Mouse (Mus musculus) mouse trophoblast stem cell (cell line): Measurements from ENCODE around the gene Cdh13.

Experiments used
- in situ Hi-C, 2 experiments: fragments of 300-500 bp; cut with MseI, MboI; formaldehyde crosslinking; loops; 2 replicates in 1 of 2; 3 replicates in 1 of 2; pipeline ENCODE4 v1.15.1; 2025

The Cdh13 gene

DNA sequence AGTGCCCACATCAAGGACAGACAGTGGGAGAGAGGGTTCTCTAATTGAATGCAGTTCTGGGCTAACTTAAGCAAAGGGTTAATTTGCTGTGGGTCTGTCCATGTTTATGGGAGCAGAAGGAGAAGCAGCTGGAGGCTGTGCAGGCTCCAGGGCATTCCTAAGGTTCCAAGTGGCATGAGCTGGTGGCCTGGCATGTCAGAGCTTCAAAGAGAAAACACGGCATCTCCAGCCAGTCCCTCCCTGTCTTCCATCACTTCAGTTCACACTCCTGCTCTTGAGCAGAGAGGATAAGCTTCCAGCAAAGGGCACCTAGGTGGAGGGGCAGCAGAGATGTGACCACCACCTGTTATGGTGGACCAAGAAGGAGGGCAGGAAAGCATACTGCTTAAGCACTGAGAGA, 962.1 kb downstream of the Cdh13 start:
- in situ Hi-C loops, result no loop called here

DNA sequence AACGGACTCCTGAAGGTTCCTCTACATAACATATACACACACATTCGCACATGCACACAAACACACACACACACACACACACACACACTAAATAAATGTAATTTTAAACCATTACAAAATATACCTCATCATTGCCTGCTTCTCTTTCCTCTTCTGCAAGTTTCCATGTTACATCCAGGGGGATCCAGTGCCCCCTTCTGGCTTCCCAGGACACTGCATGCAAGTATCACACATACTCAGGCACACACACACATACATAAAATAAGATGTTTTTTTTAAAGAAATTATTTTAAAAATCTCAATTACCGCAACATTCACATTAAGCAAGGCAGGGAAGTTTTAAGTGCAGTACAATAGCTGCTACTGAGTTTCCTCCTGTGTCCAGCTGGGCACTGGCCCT, 970.8 kb downstream of the Cdh13 start:
- in situ Hi-C loops, result no loop called here

DNA sequence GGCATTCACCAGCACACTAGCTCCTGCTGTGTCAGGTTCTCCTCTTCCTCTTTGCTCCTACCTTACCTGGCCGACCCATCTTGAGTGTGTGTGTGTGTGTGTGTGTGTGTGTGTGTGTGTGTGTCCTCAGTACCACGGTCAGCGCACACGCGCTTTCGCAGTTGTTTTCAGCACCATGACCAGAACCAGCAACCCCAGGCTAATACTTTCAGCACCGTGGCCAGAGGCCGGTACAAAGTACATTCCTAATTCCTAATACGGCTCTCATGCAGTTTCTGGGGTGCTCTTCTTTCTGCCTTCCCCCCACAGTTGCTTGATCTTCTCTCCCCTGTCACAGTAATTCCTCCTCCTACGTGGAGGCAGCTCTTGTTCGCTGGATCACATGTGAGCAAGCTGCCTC, 975.1 kb downstream of the Cdh13 start:
- in situ Hi-C loops, result no loop called here

DNA sequence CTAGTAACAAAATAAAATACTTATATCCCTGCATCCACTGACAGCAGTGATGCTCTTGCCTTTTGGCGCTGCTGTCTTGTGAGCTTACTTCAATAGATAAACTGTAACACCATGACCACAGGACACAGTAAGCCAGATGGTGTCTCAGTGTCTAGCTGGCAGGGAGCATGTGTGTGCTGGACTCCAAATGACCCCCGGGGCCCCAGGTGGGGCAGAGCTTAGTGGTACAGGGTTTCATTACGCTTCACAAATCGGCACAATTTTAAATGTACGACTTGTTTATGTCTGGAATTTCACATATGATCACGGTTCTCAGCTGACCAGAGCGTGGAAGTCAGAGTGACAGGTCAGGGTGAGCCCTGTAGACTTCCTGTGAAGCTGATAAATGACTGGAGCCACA, 980.2 kb downstream of the Cdh13 start:
- in situ Hi-C loops, result no loop called here

DNA sequence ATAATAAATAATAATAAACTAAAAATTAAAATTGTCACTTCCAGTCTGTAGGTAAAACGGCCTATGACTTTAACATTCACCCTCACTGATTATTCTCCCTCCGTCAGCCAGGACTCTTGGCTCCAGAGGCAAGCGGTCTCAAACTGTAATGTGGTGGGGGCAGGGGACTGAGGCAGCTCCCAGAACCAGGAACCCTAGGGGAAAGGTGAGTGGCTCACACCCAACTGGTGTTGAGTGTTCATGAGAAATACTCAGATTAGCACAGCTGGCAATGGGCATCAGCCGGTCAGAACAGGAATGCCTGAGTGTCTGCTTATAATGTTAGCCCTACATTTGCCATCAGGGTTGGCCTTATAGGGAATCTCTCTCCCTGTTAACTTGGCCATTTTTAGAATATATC, 982.8 kb downstream of the Cdh13 start:
- in situ Hi-C loops, result no loop called here

DNA sequence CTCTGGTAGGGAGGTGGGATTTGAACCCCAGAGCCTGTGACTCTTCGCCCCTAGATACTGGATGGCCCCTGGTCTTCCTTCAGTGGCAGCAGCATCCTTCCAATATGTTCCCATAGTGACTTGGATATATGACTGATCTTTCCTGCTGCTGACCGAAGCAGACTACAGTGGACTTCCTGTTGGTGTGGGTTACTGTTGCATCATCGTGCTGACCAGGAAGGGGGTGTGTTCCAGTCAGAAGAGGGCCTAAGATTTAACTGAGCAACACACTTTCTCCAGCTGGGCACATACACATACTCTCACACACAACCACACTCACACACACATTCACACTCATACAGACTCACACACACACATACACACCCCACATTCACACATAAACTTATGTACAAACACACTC, 986.0 kb downstream of the Cdh13 start:
- in situ Hi-C loops, result no loop called here

DNA sequence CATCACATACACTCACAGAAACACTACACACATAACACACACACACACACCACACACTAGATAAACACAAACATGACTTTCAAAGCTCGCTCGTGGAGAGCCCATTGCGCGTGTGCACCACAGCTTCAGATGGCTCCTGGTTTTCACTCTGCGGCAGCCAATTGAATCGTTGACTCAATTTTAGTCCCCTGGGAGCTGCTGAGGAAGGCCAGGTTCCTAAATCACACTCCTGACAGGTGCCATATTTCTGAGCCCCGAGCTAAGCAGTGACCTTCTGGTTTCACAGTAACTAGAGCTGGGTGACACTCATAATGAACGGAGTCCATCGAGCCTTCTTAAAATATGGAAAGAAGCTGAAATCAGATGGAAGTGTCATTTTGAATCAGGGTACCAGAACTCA, 986.8 kb downstream of the Cdh13 start:
- in situ Hi-C loops, result no loop called here

DNA sequence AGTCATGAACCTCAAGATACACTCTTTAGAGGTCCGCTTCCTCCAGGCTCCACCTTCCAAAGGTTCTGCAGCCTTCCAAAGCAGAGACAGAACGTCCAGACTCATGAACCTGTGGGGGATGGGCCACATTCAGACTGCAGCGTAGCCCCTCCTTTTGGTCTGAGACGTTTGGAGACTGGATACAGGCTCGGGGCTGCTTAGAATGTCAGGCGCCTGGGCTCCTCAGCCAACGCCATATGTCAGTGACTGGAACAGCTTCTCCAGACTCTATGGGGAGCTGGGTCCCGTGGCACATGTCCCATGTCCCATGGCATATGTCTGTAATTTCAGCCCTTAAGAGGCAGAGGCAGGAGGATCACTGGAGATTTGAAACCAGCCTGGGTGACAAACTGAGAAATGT, 989.4 kb downstream of the Cdh13 start:
- in situ Hi-C loops, result no loop called here

DNA sequence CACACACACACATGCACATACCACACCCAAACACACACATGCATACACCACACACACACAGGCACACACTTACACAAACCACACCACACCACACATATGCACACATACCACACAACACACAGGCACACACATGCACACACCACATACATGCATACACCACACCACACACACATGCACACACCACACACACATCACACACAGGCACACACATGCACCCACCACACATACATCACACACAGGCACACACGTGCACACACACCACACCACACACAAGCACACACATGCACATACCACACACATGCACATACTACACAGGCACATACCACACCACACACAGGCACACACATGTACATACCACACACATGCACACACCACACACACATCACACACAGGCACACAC, 991.9 kb downstream of the Cdh13 start:
- in situ Hi-C loops, result no loop called here

DNA sequence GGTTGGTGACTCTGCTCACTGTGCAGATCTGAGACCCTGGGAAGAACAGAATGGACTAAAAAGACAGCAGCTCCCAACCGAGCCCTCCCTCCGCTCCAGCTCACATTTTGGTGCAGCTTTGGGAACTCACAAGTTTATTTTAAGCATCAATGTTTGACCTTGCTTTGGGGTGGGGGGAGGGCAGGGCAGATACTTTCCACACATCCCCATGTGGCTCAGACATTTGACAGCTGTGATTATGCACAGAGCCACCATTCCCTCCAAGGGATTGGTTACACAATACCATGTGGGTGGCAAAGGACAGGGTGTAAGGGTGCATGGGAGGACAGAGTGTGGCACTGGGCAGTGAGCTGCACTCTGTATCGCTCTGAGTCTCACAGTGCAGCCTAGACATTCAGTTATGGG, 993.5 kb downstream of the Cdh13 start:
- in situ Hi-C loops, result no loop called here

DNA sequence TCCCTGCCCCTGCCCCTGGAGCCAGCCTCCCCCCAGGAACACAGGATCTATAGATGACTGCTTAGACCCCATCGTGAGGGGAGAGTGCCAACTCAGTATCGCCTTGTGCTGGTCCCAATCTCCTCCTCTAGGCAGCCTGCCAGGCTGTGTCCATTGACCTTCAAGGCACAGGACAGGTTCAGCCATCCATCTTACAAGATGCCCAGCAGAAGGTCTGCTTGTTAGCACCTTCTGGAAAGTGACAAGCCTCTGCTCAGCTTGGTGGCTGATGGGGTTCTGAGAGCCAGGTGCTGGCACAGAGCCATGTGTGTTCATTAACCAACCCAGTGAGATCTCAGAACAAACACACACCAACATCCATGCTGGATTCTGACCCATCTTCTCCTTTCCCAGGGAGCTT, 998.2 kb downstream of the Cdh13 start:
- in situ Hi-C loops, result no loop called here

DNA sequence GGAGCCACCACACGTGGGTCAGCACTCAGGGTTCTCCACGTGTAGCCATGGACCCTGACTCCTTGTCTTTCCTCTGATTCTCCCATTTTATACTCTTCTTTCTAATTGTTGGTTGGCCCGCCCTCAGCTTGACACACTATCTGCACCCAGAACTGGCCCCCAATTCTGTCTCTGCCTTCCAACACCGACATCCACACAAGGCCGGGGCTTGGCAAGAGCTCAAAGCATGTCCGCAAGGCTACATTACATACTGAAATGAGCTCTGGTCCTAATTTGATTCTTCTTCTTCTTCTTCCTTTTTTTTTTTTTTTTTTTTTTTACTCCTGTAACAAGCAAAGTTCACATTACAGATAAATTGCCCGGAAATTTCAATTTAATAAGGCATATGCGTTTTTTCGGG, 1001.0 kb downstream of the Cdh13 start:
- in situ Hi-C loops, result no loop called here

DNA sequence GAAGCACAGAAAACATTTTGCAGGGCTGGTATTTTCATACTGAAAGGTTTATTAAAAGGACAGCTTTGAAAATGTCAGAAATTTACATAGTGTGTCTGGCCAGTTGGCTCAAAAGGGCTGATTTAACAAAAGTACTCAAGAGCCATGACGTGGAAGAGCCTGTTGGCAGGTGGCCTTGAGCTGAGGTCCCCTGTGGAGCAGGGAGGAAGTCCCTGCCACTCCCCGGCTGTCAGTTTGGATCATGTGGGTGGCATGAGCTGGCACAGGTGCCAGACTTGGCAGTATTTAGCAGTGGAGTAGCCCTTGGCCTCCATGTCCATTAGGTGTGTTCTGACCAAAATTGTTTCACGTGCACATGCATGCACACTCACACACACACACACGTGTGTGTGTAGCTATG, 1001.4 kb downstream of the Cdh13 start:
- in situ Hi-C loops, result no loop called here

DNA sequence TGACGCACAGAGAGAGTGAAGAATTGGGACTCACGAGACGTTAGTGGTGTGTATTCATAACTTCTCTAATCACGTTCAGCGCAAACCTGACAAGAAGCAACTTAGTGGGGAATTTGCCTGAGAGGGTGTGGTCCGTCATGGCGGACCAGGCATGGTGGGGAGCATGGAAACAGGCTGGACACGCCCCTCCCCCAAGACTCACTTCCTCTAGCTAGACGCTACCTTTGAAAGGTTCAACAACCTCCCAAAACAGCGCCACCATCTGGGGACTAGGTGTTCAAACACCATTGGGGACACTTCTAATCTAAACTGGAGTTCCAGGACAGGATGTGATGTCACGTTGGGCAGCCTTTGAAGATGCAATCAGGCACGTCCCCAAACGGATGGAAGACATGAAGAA, 1011.9 kb downstream of the Cdh13 start:
- in situ Hi-C loops, result loop anchor here (5.0 kb wide), 1 partner anchor 73 kb away; no protein-coding TSS in a partner anchor

DNA sequence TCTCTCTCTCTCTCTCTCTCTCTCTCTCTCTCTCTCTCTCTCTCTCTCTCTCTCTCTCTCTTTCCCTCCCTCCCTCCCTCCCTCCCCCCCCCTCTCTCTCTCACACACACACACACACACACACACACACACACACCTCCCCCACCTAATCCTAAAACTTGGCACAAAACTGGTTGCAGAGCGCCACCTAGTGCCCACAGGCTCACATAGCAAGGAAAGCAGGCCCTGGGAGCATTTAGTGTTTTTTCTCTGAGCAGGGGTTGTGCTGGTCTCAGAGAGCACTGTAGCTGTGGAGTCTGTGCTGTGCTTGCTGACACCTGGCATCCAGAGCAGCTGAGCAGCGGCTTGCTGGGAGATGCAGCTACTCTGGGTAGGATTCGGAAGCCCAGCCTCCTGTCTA, 1014.2 kb downstream of the Cdh13 start:
- in situ Hi-C loops, result loop anchor here (5.0 kb wide), 1 partner anchor 75 kb away; no protein-coding TSS in a partner anchor

DNA sequence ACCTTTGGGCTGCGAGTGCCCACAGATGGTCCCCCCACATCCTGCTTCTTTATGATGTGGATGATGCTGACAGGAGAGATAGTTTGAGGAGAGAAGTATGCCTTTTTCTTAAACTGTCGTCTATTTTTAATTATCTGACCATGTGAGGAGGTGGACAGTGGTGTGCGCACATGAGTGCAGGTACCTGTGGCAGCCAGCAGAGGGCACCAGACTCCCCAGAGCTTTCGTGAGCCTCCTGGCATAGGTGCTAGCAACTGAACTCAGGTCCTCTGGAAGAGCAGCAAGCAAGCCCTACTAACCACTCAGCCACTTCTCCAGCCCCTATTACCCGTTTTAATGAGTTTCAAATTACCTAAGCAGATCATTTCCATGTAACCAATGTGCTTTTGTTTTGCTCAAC, 1016.8 kb downstream of the Cdh13 start:
- in situ Hi-C loops, result no loop called here

DNA sequence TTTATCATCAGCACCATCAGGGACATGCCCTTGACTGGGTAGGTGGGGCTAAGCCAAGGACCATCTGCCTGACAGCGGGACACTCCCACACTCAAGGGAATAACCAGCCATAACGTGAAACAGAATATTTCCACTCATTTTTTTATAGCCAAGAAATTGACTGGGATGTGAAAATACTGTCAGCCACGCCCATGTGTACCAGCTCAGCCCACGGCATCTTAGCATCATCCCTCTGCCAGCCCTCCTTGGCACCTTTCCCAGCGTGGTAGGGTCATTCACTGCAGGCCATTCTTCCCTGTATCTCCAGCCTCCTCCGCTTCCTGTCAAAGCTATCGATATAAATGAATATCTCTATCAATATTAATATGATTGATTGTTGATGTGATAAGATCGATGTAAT, 1020.7 kb downstream of the Cdh13 start:
- in situ Hi-C loops, result no loop called here

DNA sequence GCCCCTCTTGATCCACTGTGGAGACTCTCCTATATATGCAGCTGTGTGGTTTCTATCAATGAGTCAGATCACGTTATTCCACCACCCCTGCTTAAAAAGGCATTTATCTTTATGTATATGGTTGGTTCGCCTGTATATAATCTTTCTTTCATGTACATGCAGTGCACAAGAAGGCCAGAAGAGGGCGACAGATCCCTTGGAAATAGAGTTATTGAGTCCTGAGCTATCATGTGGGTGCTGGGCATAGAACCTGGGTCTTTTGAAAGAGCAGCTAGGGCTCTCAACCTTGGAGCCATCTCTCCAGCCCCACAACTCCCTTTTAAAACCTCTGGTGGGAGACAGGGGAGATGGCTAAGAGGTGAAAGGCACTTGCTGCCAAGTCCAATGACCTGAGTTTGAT, 1027.9 kb downstream of the Cdh13 start:
- in situ Hi-C loops, result loop anchor here (5.0 to 10.0 kb wide), 3 partner anchors 36 to 73 kb away; no protein-coding TSS in a partner anchor

DNA sequence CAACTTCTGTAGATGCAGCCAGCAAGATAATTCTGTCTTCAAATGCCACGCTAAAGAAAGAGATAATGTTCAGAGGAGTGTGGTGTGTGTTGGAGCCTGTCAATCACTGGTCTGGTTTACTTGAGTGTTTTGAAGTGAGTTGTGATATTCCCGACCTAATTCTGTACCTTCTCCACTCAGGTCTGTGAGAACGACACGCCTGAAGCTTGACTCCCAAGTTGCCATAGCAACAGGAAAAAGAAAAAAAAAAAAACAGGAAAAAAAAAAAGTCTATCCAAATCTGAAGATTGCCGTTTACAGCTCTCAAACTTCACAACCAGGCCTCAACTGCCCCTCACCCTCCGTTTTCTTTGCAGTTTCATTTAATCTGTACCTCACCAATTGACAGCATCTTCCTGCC, 1039.7 kb downstream of the Cdh13 start:
- in situ Hi-C loops, result no loop called here

DNA sequence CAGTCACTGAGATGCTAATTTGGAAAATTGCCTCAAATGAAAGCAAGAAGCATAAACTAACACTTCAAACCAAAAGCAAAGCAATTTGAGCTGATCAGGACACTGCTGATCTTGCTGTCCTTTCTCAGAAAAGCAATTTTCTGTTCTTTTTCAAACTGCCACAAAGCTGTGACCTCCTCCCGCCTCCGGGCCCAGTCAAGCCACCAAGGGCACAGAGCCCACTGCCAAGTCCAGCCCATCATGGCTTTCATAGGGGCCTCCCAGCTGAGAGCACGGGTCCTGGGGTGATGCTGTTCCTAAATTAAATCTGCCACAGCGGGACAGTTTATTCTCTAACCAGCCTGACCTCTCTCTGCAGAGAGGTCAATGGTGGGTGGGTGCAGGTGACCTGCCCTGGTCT, 1056.0 kb downstream of the Cdh13 start:
- in situ Hi-C loops, result no loop called here

DNA sequence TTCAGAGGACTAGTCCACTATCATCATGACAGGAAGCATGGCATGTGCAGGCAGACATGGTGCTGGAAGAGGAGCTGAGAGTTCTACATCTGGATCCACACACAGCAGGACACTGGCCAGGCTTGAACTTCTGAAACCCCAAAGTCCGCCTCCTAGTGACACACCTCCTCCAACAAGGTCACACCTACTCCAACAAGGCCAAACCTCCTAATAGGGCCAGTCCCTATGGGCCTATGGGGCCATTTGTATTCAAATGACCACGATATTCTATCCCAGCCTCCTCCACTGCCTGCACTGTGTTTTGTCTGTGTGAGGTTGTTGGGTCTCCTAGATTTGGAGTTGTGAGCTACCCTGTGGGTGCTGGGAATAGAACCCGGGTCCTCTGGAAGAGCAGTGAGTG, 1060.1 kb downstream of the Cdh13 start:
- in situ Hi-C loops, result no loop called here

DNA sequence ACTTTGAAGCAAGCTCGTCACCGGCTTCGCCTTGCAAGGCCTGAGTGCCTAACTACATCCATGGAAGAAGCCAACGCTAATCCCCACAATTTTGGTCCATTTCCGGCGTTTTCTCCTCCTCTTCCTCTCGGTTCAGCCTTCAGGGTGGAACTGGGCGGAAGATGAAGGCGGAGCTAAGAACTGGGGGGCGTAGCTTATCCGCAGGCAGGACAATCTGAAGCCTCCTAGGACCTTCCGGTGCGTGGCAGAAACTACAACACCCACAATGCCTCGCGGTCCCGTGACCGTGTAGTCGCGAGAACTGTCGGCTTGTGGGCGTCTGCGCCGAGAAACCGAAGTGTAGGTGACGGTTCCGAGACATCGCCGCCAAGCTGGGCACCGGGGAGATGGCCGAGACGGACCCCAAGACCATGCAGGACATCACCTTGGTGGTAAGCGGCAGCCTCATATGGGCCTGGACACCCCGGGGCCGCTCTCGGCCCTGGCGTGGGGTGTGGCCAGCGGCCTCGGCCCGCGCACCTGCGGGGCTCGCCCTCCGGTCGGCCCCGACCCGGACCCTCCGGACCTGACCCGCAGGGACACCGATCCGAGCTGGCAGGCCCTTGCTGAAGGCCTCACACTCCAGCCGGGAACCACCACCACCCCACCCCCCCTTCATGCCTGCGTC, 1060.8 kb downstream of the Cdh13 start, which contains the start of gene Hsbp1:
Gene Hsbp1 (plus strand): TSS at position 299 of the 667 bp plus-strand sequence.
- in situ Hi-C loops, result no loop called here

DNA sequence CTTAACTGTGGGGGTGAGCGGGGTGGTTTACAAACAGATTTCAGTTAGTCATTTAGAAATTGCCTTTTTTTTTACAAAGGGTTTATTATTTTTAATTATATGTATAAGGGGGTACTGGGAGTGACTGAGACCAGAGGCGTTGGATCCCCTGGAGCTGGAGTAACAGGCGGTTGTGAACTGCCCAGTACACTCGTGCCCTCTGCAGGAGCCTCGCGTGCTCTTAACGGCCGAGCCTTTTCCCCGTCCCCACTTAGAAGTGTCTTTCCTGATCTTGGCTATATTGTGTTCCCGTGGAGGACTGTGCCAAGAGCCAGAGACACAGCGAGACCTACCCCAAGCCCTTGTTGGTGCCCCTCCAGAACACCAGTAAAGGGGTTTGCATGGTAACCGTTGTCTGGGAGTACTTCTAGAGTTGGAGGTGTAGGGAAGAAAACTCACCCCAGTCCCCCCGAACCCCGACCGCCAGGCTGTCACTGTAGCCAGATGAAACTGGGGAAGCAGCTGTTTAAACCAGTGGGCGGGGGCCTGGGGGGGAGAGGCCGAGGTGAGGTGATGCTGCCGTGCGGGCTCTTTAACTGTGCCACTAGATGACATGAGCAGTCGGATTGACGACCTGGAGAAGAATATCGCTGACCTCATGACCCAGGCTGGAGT, 1061.6 kb downstream of the Cdh13 start:
- in situ Hi-C loops, result loop anchor here in 1 of 2 experiments (5.0 kb wide), 1 partner anchor 33 kb away; no protein-coding TSS in a partner anchor
